Mouse (Mus musculus) cerebral cortex, adult 2 months (tissue): ENCODE data around the gene Tbrg4.

Experiments
- WGBS: fragments of 180-500 bp; shearing (Covaris S2); methylation state at CpG from one replicate; pipeline ENCODE4 v1.1.7; 2018; 5-methylcytosine and 5-hydroxymethylcytosine counted together

Gene Tbrg4

GRCm38 (mm10) chr11:6589838-6590237 lies 36.0 kb downstream of the Tbrg4 start:
- WGBS, result 94% methylated on average over 7 of the region's 7 CpGs

GRCm38 (mm10) chr11:6588295-6588694 lies 37.6 kb downstream of the Tbrg4 start:
- WGBS, result 68% methylated on average over 7 of the region's 7 CpGs

GRCm38 (mm10) chr11:6587249-6587940 lies 38.5 kb downstream of the Tbrg4 start:
- WGBS, result 80% methylated on average over 7 of the region's 7 CpGs

- WGBS, result 51% methylated on average over 3 of the region's 3 CpGs
These were observed 39.2 kb downstream of the Tbrg4 start for GRCm38 (mm10) chr11:6586660-6587059.

- 90% methylated on average over 8 of the region's 8 CpGs for WGBS
These were observed 40.1 kb downstream of the Tbrg4 start for GRCm38 (mm10) chr11:6585748-6586147.

- 87% methylated on average over 2 of the region's 2 CpGs for WGBS
These were observed 44.3 kb downstream of the Tbrg4 start for GRCm38 (mm10) chr11:6581560-6581959.

GRCm38 (mm10) chr11:6580065-6580750 lies 45.7 kb downstream of the Tbrg4 start:
- WGBS, result 45% methylated on average over 4 of the region's 4 CpGs

- 89% methylated on average over 7 of the region's 7 CpGs for WGBS
These were observed 46.5 kb downstream of the Tbrg4 start for GRCm38 (mm10) chr11:6579361-6579760.

- WGBS, result 95% methylated on average over 3 of the region's 3 CpGs
These were observed 49.7 kb downstream of the Tbrg4 start for GRCm38 (mm10) chr11:6576151-6576550.

GRCm38 (mm10) chr11:6569410-6569777 lies 56.5 kb downstream of the Tbrg4 start:
- 37% methylated on average over 3 of the region's 3 CpGs for WGBS

GRCm38 (mm10) chr11:6568584-6569409 lies 57.1 kb downstream of the Tbrg4 start:
- 28% methylated on average over 11 of the region's 11 CpGs for WGBS

- WGBS, result 61% methylated on average over 8 of the region's 8 CpGs
These were observed 57.9 kb downstream of the Tbrg4 start for GRCm38 (mm10) chr11:6567951-6568350.

GRCm38 (mm10) chr11:6566496-6566895 lies 59.4 kb downstream of the Tbrg4 start:
- 72% methylated on average over 4 of the region's 4 CpGs for WGBS
